Mouse (Mus musculus) bone marrow macrophage, adult 2 months (primary cell): ENCODE data around the gene Btg2. TPM values are rescaled to one million over a fixed set of nuclear protein-coding genes. Genes with fewer than 3 reads are reported as not detected.

Experiments
- H3K27ac ChIP-seq: 2 replicates; pipeline ENCODE4 v1.5.1; 2012; ENCODE audit warnings: low read depth, low read length; ENCODE audit not compliant: insufficient read depth
- H3K4me1 ChIP-seq: 2 replicates; pipeline ENCODE4 v1.6.1; 2012; ENCODE audit warnings: low read length; ENCODE audit not compliant: control insufficient read depth, insufficient read depth
- H3K4me3 ChIP-seq: 2 replicates; pipeline ENCODE4 v1.5.1; 2012; ENCODE audit warnings: mild to moderate bottlenecking, low read length, moderate library complexity; ENCODE audit not compliant: insufficient read depth
- CTCF ChIP-seq: IDR thresholded peaks from 2 replicates; pipeline ENCODE4 v1.5.1; 2012; ENCODE audit warnings: low read depth, mild to moderate bottlenecking, low read length, moderate library complexity
- POLR2A ChIP-seq: IDR thresholded peaks from 2 replicates; pipeline ENCODE4 v1.6.1; 2012; ENCODE audit warnings: mild to moderate bottlenecking, low read depth, low read length, borderline replicate concordance
- polyA plus RNA-seq: library from polyadenylated mRNA; stranded (reverse); fragments of >200 nt; gene quantifications from 2 replicates; pipeline ENCODE4 v1.2.4, GENCODE M21; 2012; ENCODE audit not compliant: missing spikeins, insufficient read depth, insufficient read length

Btg2 gene
- polyA plus RNA-seq, 1 experiment = 52.4 TPM

DNA sequence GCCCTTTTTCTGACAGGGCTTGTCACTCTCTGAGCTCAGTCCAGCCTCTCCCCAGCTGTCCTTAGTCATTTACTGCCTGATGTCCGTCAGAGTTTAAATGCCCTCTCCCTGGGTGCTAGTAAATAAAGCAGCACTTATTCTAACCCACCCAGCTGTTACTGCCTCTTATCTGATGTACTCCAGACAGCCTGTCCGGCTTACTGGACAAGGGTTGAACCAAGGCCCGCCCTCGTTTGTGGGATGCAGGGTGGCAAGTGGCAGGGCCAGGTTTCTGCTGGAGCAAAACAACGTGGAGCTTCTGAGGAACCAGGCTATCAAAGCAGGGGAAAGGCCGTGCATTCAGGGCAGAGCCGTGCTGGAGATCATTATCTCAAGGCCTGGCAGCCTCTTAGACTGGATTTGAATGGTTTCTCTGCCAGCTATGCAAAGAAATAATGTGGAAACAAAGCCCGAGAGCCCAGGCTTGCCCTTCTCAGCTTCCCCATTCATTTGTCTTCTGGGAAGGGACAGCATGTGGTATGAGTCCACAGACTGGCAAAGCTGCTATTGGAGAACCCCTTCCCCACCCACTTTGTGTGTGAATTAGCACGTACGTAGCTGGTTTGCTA lies 7.4 kb downstream of the Btg2 start:
- Histone ChIP-seq H3K27ac (no peak overlapping the region), H3K4me1 (peaks cover 24% of the 10 kb centered on the region), H3K4me3 (no peak overlapping the region)
- TF ChIP-seq CTCF (no peak), POLR2A (no peak)

DNA sequence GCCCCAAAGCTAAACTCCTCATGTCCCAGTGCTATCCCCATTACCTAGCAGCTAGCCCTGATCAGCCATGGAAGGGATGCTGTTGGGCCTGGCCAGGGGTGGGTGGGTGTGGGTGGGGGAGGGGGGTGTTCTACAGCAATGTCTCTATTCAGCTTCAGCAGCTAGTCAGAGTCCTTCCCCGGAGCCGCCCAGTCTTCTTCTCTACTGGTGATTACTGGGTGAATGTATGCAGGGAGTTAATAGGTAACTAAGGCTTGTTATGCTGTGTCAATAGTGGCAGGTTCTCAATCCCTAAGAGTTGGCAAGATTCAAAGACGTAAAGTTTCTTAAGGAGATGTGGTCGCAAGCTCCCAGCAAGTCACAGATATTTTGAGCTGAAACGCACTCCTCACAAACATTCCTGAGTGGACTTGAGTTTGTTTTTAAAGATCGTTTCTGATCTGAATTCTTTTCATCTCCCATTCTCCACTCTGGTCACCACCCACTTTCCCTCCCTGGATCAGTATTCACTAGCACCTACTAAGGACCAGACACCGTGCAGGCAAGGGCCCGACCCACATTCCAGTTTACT lies 8.7 kb downstream of the Btg2 start:
- Histone ChIP-seq H3K4me3 (no peak overlapping the region), H3K27ac (no peak overlapping the region), H3K4me1 (peaks cover 27% of the 10 kb centered on the region)
- no peak for TF ChIP-seq POLR2A
- TF ChIP-seq CTCF = no peak

DNA sequence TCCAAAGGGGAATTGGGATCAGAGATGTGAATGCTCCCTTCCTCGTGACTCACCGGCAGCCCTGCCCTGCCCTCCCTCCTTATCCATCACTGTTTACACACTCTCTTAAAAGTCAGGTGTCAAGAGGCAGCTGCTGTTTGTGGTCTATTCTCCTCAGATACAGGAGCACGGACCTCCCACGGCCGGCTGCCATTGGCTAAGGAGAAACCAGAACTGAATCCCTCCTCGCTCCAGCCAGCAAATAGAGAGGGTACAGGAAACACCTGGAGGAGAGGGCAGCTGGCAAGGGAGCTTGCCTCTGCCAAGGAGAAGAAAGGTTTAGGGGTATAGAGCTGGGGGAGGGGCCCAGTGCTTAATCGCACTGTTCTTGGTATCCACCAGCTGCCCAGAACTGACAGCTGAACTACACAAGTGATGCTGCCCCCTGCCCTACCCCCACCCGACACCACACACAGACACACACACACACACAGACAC lies 11.7 kb downstream of the Btg2 start:
- no peak for TF ChIP-seq CTCF
- TF ChIP-seq POLR2A = no peak
- Histone ChIP-seq H3K4me1 (peaks cover 52% of the 10 kb centered on the region), H3K27ac (peak overlapping the region; percentile 95; the same call in 1 of the 2 replicates), H3K4me3 (no peak overlapping the region)

DNA sequence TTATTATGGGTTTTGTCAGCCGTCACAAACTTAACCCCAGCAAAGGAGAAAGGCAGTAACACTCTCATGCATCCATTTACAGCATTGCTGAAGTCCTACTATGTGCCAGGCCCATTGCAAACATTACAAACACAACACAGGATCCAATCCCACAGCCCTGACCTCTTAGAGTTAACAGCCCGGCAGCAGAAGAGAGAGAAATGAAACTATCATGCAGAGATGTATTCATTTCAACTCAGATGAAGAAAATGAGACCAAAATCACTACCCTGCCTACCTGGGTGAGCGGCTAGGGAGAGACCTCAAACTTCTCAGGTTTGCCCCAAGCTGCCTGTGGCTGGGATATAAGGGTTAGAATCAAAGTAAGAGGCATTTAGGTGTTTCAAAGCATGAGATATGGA lies 12.4 kb downstream of the Btg2 start:
- TF ChIP-seq CTCF (no peak), POLR2A (no peak)
- no peak overlapping the region for H3K4me3 ChIP-seq
- peaks cover 58% of the 10 kb centered on the region for H3K4me1 ChIP-seq
- peak overlapping the region; percentile 95 for H3K27ac ChIP-seq

DNA sequence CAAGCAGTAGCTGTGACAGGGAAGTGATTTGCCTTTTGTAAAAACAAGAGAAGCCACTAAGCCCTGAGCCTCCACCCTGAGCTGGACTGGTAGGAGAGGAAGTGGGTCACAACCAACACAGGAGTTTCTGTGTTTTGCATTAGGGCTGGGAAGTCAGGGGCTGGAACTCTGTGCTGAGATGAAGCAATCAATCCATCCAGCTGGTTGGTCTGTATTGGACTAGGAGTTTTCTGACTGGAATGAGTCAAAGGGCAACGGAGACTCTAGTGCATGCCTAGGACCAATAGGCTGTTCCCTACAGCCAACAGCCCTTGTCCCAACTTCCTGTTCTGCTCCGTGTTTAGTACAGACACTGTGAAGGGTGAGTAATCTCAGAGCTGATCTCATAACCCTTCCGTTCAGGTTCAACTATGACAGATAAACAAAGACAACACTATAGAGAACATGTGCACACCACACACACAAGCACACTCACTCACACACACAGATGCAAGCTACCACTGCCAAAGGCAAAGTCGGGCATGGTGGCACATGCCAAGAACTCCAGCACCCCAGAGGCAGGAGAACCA lies 13.6 kb downstream of the Btg2 start:
- Histone ChIP-seq H3K4me3 (peak overlapping the region; percentile 31), H3K27ac (peak overlapping the region; percentile 95), H3K4me1 (peaks cover 63% of the 10 kb centered on the region)
- TF ChIP-seq CTCF = no peak
- TF ChIP-seq POLR2A = no peak

DNA sequence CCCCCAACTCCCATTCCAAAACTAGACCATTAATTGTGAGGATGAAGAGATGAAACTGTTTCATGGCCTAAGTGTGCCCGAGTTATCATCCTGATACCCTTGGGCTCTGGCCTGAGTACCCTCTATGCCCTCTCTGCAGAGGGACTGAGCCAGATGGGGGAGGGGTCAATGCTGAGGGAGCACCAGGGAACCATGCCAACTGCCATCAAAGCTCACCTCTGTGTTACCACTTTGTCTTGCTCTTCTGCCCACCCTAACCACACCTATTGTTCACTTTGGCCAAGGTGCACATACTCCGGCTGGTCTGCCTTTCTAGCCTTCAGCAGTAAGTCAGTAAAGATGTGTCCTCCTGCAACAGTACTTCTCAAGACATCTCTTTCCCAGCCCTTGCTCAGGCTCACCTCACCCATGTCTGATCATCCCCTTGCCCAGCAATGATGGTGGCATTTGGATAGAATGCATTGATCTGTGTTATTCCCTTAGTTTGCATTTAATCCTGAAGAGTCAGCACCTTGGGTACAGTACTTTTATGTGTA lies 14.6 kb downstream of the Btg2 start:
- Histone ChIP-seq H3K4me3 (no peak overlapping the region), H3K4me1 (peaks cover 67% of the 10 kb centered on the region), H3K27ac (peak overlapping the region; percentile 95)
- no peak for TF ChIP-seq POLR2A
- no peak for TF ChIP-seq CTCF

DNA sequence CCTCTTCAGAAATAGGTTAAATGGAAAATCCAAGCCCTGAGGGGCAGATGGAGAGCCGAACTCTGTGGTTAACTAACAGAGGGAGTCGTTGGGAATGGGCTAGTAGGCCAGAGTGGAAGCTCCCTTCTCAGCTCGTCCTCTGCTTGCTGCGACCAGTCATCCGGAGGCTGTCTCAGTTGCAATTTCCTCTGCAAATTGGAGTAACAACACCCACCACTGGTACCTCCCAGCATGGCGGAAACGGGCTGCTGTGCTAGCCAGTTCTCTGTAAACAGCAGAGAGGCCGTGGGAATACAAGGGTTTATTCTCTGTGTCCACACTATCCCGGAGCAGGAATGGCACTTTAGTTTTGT lies 15.2 kb downstream of the Btg2 start:
- Histone ChIP-seq H3K27ac (peak overlapping the region; percentile 95; the same call in 1 of the 2 replicates), H3K4me1 (peaks cover 67% of the 10 kb centered on the region), H3K4me3 (no peak overlapping the region)
- TF ChIP-seq POLR2A (no peak), CTCF (no peak)

DNA sequence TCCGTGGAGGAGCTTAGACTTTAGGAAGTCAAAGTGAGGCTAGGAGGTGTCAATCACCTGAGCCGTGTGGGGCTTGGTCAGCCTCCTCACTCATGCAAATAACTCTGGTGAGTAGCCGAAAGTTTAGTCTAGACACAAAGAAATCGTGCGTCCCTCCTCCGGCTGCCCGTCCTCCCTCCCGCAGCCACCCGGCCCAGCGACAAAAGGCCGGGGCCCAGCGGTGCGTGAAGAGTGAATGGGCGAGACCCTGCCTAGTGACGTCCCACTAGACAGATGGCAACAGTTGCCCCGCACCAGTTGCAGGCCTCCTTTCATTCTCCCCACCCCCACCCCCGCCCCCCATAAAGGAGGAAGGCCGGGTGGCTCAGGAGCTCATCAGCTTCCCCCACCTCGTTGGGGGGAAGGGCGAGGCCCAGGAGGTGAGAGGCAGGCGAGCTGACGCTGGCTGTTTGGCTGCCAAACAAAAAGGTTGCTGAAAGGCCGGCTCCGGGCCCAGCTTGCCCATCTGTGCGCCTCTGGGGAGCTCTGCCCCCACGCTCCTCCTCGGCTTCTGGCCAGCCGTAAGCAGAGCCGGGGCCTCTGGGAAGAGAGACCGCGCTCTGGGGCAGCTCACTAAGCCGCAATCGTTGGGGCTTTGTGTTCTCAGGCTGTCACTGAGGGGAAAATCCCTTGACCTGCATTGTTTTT lies 15.7 kb downstream of the Btg2 start:
- Histone ChIP-seq H3K27ac (0 out of 2 replicates have a peak overlapping the region, but pooled peaks have one; percentile 95), H3K4me3 (no peak overlapping the region), H3K4me1 (peaks cover 67% of the 10 kb centered on the region)
- no peak for TF ChIP-seq CTCF
- TF ChIP-seq POLR2A = no peak

DNA sequence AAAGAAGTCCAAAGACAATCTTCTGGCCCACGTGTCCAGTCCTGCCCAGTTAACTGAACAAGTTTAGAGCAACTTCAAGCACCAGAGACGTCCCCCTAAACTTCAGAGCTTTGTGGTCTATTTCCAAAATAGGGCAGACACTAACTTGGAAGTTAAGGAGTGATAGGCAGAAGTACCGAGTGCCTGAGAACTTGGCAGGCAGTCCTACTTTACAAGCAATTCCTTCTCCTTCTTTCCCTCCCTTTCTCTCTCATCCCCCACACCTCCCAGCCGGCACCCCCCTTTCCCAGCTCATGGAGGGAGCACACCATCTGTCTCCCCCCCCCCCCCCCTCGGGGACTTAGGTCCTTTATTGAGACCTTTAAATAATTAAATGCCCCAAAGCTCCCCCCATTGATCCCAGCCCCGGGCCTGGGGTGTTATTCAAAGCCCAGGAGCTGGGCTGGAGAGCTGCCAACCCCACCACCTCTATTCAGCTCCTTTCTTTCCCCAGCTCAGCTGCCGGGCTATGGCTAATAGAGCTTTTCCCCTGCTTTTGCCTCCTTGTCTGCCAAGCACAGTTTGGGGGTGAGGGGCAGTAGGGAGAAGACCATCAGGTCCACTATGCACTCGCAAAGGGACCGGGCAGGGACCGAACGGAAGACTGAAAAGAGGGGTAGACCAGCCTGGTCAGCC lies 16.4 kb downstream of the Btg2 start:
- TF ChIP-seq CTCF = no peak
- no peak for TF ChIP-seq POLR2A
- H3K4me1 ChIP-seq = peaks cover 65% of the 10 kb centered on the region
- no peak overlapping the region for H3K4me3 ChIP-seq
- no peak overlapping the region for H3K27ac ChIP-seq

DNA sequence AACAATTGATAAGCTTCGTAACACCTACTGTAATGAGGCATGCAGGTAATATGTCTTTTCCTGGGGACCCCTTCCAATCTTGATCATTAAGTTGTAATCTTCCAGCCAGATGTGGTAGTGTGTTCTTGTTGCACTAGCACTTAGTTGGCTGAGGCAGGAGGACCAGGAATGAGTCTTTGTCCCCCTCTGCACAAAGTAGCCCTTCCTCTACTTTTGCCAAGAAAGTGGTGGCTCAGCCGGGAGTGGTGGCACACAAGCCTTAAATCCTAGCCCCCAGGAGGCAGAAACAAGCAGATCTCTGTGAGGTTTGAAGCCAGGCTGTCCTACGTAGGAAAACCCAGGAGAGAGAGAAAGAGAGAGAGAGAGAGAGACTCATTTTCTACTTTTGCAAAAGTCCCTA lies 17.0 kb downstream of the Btg2 start:
- Histone ChIP-seq H3K4me3 (no peak overlapping the region), H3K4me1 (peaks cover 58% of the 10 kb centered on the region), H3K27ac (no peak overlapping the region)
- no peak for TF ChIP-seq CTCF
- no peak for TF ChIP-seq POLR2A
